Mouse (Mus musculus) CD4-positive, CD25-positive, alpha-beta regulatory T cell, adult 2 months (primary cell): Measurements from ENCODE around the gene Lmf1.

Experiments
- DNase-seq: peaks from one replicate; pipeline ENCODE4 v3.0.0-alpha.2; 2012; ENCODE audit warnings: low read depth, low spot score

Gene Lmf1

GRCm38 (mm10) chr17:25640956-25641355, 62.1 kb downstream of the Lmf1 start:
- no peak for DNase-seq

- no peak for DNase-seq
Observed at GRCm38 (mm10) chr17:25642032-25642431, 63.1 kb downstream of the Lmf1 start.

- DNase-seq: no peak
Observed at GRCm38 (mm10) chr17:25643517-25644294, 64.8 kb downstream of the Lmf1 start.

- no peak for DNase-seq
Observed at GRCm38 (mm10) chr17:25644761-25645160, 65.9 kb downstream of the Lmf1 start.

GRCm38 (mm10) chr17:25645661-25646060, 66.8 kb downstream of the Lmf1 start:
- no peak for DNase-seq

- DNase-seq: no peak
Observed at GRCm38 (mm10) chr17:25647901-25648300, 69.0 kb downstream of the Lmf1 start.

- DNase-seq: no peak
Observed at GRCm38 (mm10) chr17:25648678-25649216, 69.9 kb downstream of the Lmf1 start.

- DNase-seq: no peak
Observed at GRCm38 (mm10) chr17:25650726-25651125, 71.8 kb downstream of the Lmf1 start.

GRCm38 (mm10) chr17:25652272-25652671, 73.4 kb downstream of the Lmf1 start:
- no peak for DNase-seq

- no peak for DNase-seq
Observed at GRCm38 (mm10) chr17:25656142-25656825, 77.4 kb downstream of the Lmf1 start.

- DNase-seq: no peak
Observed at GRCm38 (mm10) chr17:25656826-25657189, 77.9 kb downstream of the Lmf1 start.

- DNase-seq: no peak
Observed at GRCm38 (mm10) chr17:25663213-25663835, 84.4 kb downstream of the Lmf1 start.

- DNase-seq: no peak
Observed at GRCm38 (mm10) chr17:25665485-25665884, 86.6 kb downstream of the Lmf1 start.

GRCm38 (mm10) chr17:25665891-25666290, 87.0 kb downstream of the Lmf1 start:
- no peak for DNase-seq

GRCm38 (mm10) chr17:25668481-25669055, 89.7 kb downstream of the Lmf1 start:
- no peak for DNase-seq

- DNase-seq: no peak
Observed at GRCm38 (mm10) chr17:25672982-25673381, 94.1 kb downstream of the Lmf1 start.

GRCm38 (mm10) chr17:25677969-25678368, 99.1 kb downstream of the Lmf1 start:
- DNase-seq: no peak

GRCm38 (mm10) chr17:25679818-25680217, 100.9 kb downstream of the Lmf1 start:
- no peak for DNase-seq

GRCm38 (mm10) chr17:25681636-25682035, 102.8 kb downstream of the Lmf1 start:
- DNase-seq: no peak

- DNase-seq: no peak
Observed at GRCm38 (mm10) chr17:25686323-25686722, 107.4 kb downstream of the Lmf1 start.

GRCm38 (mm10) chr17:25688922-25689321, 110.0 kb downstream of the Lmf1 start:
- DNase-seq: no peak

GRCm38 (mm10) chr17:25696263-25696662, 117.4 kb downstream of the Lmf1 start:
- no peak for DNase-seq
